Mouse (Mus musculus): ENCODE results near the gene Esrra. TPM values are rescaled to one million over a fixed set of nuclear protein-coding genes. Genes with fewer than 3 reads are reported as not detected.

Esrra gene
- polyA plus RNA-seq, 1 experiment from 2014 or later = 3.7 TPM

GRCm38 (mm10) chr19:6925307-6925573 is 3.6 kb upstream of the Esrra start, which contains the start of gene Catsperz:
TSS of gene Catsperz (minus strand) at chr19:6925380.
- Histone ChIP-seq H3K9me3 (ENCODE audit: control insufficient read depth, low read length) (no peaks in the 10 kb centered on the region), H3K4me1 (ENCODE audit: control insufficient read depth, insufficient read depth, low read length) (peaks cover 13% of the 10 kb centered on the region)
- ATAC-seq (ENCODE audit: low FRiP score) = no peak

GRCm38 (mm10) chr19:6924461-6925306 is 3.1 kb upstream of the Esrra start:
- H3K9me3 ChIP-seq (ENCODE audit: control insufficient read depth, low read length) = no peaks in the 10 kb centered on the region
- H3K27me3 ChIP-seq (ENCODE audit: control insufficient read depth, insufficient read depth, low read length) = peaks cover 61% of the 10 kb centered on the region
- 5% methylated on average over 39 of the region's 39 CpGs for WGBS
- DNase-seq (ENCODE audit: low spot score, missing footprints) (peak; percentile 95), ATAC-seq (ENCODE audit: low FRiP score) (no peak)
- H3K4me2 ChIP-seq = peak overlapping the region; percentile 11; the same call in 1 of the 2 replicates
- H3K36me3 ChIP-seq (ENCODE audit: control insufficient read depth, insufficient read depth, low read length) = no peaks in the 10 kb centered on the region
- H3K4me3 ChIP-seq (ENCODE audit: low read depth, low read length) = no peak overlapping the region
- no peak overlapping the region for H3K27ac ChIP-seq (ENCODE audit: low read depth, low read length)
- no peak overlapping the region for H3K9ac ChIP-seq (ENCODE audit: low read length)
- peaks cover 17% of the 10 kb centered on the region for H3K4me1 ChIP-seq (ENCODE audit: control insufficient read depth, insufficient read depth, low read length)

More at GRCm38 (mm10) chr19:6925307-6925573, 3.6 kb upstream of the Esrra start, which contains the start of gene Catsperz:
- Histone ChIP-seq H3K27me3 (ENCODE audit: control insufficient read depth, insufficient read depth, low read length) (peaks cover 61% of the 10 kb centered on the region), H3K9ac (ENCODE audit: low read length) (no peak within 1 kb of the TSS), H3K4me3 (ENCODE audit: low read depth, low read length) (no peak within 1 kb of the TSS), H3K4me2 (peak within 1 kb of the TSS; percentile 11; the same call in 1 of the 2 replicates), H3K27ac (ENCODE audit: low read depth, low read length) (no peak within 1 kb of the TSS), H3K36me3 (ENCODE audit: control insufficient read depth, insufficient read depth, low read length) (no peaks in the 10 kb centered on the region)
- 4% methylated on average over 9 of the region's 9 CpGs for WGBS
- peak; percentile 89 for DNase-seq (ENCODE audit: low spot score, missing footprints)

GRCm38 (mm10) chr19:6922901-6923735 is 1.5 kb upstream of the Esrra start:
- H3K9ac ChIP-seq (ENCODE audit: low read length) = no peak overlapping the region
- H3K9me3 ChIP-seq (ENCODE audit: control insufficient read depth, low read length) = no peaks in the 10 kb centered on the region
- no peaks in the 10 kb centered on the region for H3K36me3 ChIP-seq (ENCODE audit: control insufficient read depth, insufficient read depth, low read length)
- H3K4me2 ChIP-seq = no peak overlapping the region; the same call in 1 of the 2 replicates
- H3K4me3 ChIP-seq (ENCODE audit: low read depth, low read length) = no peak overlapping the region
- peaks cover 17% of the 10 kb centered on the region for H3K4me1 ChIP-seq (ENCODE audit: control insufficient read depth, insufficient read depth, low read length)
- no peak for DNase-seq (ENCODE audit: low spot score, missing footprints)
- WGBS = 64% methylated on average over 6 of the region's 6 CpGs
- ATAC-seq (ENCODE audit: low FRiP score) = no peak
- H3K27me3 ChIP-seq (ENCODE audit: control insufficient read depth, insufficient read depth, low read length) = peaks cover 58% of the 10 kb centered on the region
- no peak overlapping the region for H3K27ac ChIP-seq (ENCODE audit: low read depth, low read length)

GRCm38 (mm10) chr19:6920741-6921636 is 624 bp downstream of the Esrra start:
- WGBS = 1% methylated on average over 46 of the region's 48 CpGs
- ATAC-seq (ENCODE audit: low FRiP score) = peak; percentile 2; the same call in 1 of the 2 replicates
- peak overlapping the region; percentile 84 for H3K27ac ChIP-seq (ENCODE audit: low read depth, low read length)
- H3K4me3 ChIP-seq (ENCODE audit: low read depth, low read length) = peak overlapping the region; percentile 80
- peak overlapping the region; percentile 97 for H3K4me2 ChIP-seq
- H3K9ac ChIP-seq (ENCODE audit: low read length) = peak overlapping the region; percentile 89
- peaks cover 36% of the 10 kb centered on the region for H3K27me3 ChIP-seq (ENCODE audit: control insufficient read depth, insufficient read depth, low read length)
- peak; percentile 95 for DNase-seq (ENCODE audit: low spot score, missing footprints)
- H3K9me3 ChIP-seq (ENCODE audit: control insufficient read depth, low read length) = no peaks in the 10 kb centered on the region
- no peaks in the 10 kb centered on the region for H3K36me3 ChIP-seq (ENCODE audit: control insufficient read depth, insufficient read depth, low read length)
- peaks cover 17% of the 10 kb centered on the region for H3K4me1 ChIP-seq (ENCODE audit: control insufficient read depth, insufficient read depth, low read length)

GRCm38 (mm10) chr19:6919876-6920740 is 1.5 kb downstream of the Esrra start:
- H3K4me3 ChIP-seq (ENCODE audit: low read depth, low read length) = peak overlapping the region; percentile 80
- DNase-seq (ENCODE audit: low spot score, missing footprints) (peak; percentile 84), ATAC-seq (ENCODE audit: low FRiP score) (no peak)
- no peak overlapping the region for H3K27ac ChIP-seq (ENCODE audit: low read depth, low read length)
- H3K9me3 ChIP-seq (ENCODE audit: control insufficient read depth, low read length) = no peaks in the 10 kb centered on the region
- peak overlapping the region; percentile 97 for H3K4me2 ChIP-seq
- no peaks in the 10 kb centered on the region for H3K36me3 ChIP-seq (ENCODE audit: control insufficient read depth, insufficient read depth, low read length)
- peaks cover 17% of the 10 kb centered on the region for H3K4me1 ChIP-seq (ENCODE audit: control insufficient read depth, insufficient read depth, low read length)
- peak overlapping the region; percentile 89 for H3K9ac ChIP-seq (ENCODE audit: low read length)
- 43% methylated on average over 8 of the region's 8 CpGs for WGBS
- H3K27me3 ChIP-seq (ENCODE audit: control insufficient read depth, insufficient read depth, low read length) = peaks cover 27% of the 10 kb centered on the region

- Histone ChIP-seq H3K27ac (ENCODE audit: low read depth, low read length) (no peak overlapping the region), H3K9ac (ENCODE audit: low read length) (no peak overlapping the region), H3K4me2 (no peak overlapping the region), H3K4me1 (ENCODE audit: control insufficient read depth, insufficient read depth, low read length) (peaks cover 17% of the 10 kb centered on the region), H3K36me3 (ENCODE audit: control insufficient read depth, insufficient read depth, low read length) (no peaks in the 10 kb centered on the region), H3K9me3 (ENCODE audit: control insufficient read depth, low read length) (no peaks in the 10 kb centered on the region), H3K27me3 (ENCODE audit: control insufficient read depth, insufficient read depth, low read length) (peaks cover 21% of the 10 kb centered on the region), H3K4me3 (ENCODE audit: low read depth, low read length) (no peak overlapping the region)
- DNase-seq (ENCODE audit: low spot score, missing footprints) = no peak
- no peak for ATAC-seq (ENCODE audit: low FRiP score)
Observed at GRCm38 (mm10) chr19:6919431-6919830, 2.2 kb downstream of the Esrra start.

- ATAC-seq (ENCODE audit: low FRiP score) = no peak
- Histone ChIP-seq H3K4me3 (ENCODE audit: low read depth, low read length) (no peak overlapping the region), H3K4me1 (ENCODE audit: control insufficient read depth, insufficient read depth, low read length) (peaks cover 17% of the 10 kb centered on the region), H3K4me2 (no peak overlapping the region), H3K9ac (ENCODE audit: low read length) (no peak overlapping the region), H3K27ac (ENCODE audit: low read depth, low read length) (no peak overlapping the region), H3K9me3 (ENCODE audit: control insufficient read depth, low read length) (no peaks in the 10 kb centered on the region), H3K27me3 (ENCODE audit: control insufficient read depth, insufficient read depth, low read length) (peaks cover 10% of the 10 kb centered on the region), H3K36me3 (ENCODE audit: control insufficient read depth, insufficient read depth, low read length) (no peaks in the 10 kb centered on the region; the same call in 1 of the 2 replicates)
- no peak for DNase-seq (ENCODE audit: low spot score, missing footprints)
- 95% methylated on average over 4 of the region's 4 CpGs for WGBS
Observed at GRCm38 (mm10) chr19:6918321-6918720, 3.3 kb downstream of the Esrra start.

- H3K9me3 ChIP-seq (ENCODE audit: control insufficient read depth, low read length) = no peaks in the 10 kb centered on the region
- peaks cover 12% of the 10 kb centered on the region for H3K4me1 ChIP-seq (ENCODE audit: control insufficient read depth, insufficient read depth, low read length)
- H3K27me3 ChIP-seq (ENCODE audit: control insufficient read depth, insufficient read depth, low read length) = no peaks in the 10 kb centered on the region
- peaks cover 8% of the 10 kb centered on the region for H3K36me3 ChIP-seq (ENCODE audit: control insufficient read depth, insufficient read depth, low read length)
- WGBS = 90% methylated on average over 4 of the region's 4 CpGs
- ATAC-seq (ENCODE audit: low FRiP score) (no peak), DNase-seq (ENCODE audit: low spot score, missing footprints) (peak; percentile 62)
- H3K9ac ChIP-seq (ENCODE audit: low read length) = no peak overlapping the region
- H3K4me3 ChIP-seq (ENCODE audit: low read depth, low read length) = no peak overlapping the region
- no peak overlapping the region for H3K27ac ChIP-seq (ENCODE audit: low read depth, low read length)
- no peak overlapping the region for H3K4me2 ChIP-seq
Observed at GRCm38 (mm10) chr19:6916496-6916895, 5.1 kb downstream of the Esrra start.
